Mouse (Mus musculus) ES-Bruce4 (cell line): ENCODE data around the gene Tmem98. TPM values are rescaled to one million over a fixed set of nuclear protein-coding genes. Genes with fewer than 3 reads are reported as not detected.

Experiments
- H3K27ac ChIP-seq: 2 replicates; pipeline ENCODE4 v1.5.1; 2012; ENCODE audit warnings: low read length, inconsistent platforms; ENCODE audit not compliant: insufficient read depth
- H3K27me3 ChIP-seq: 2 replicates; pipeline ENCODE4 v1.6.1; 2012; ENCODE audit warnings: mild to moderate bottlenecking, low read length, inconsistent platforms; ENCODE audit not compliant: control insufficient read depth, poor library complexity, insufficient read depth, severe bottlenecking
- H3K36me3 ChIP-seq: 2 replicates; pipeline ENCODE4 v1.6.1; 2012; ENCODE audit warnings: inconsistent platforms, mild to moderate bottlenecking, low read length, moderate library complexity; ENCODE audit not compliant: control insufficient read depth, poor library complexity, insufficient read depth, severe bottlenecking
- H3K4me1 ChIP-seq: one replicate; pipeline ENCODE4 v1.8.1; 2011; ENCODE audit warnings: low read length; ENCODE audit not compliant: control insufficient read depth, insufficient read depth
- H3K4me3 ChIP-seq: 2 replicates; pipeline ENCODE4 v1.5.1; 2011; ENCODE audit warnings: low read depth, mild to moderate bottlenecking, low read length
- H3K9ac ChIP-seq: 2 replicates; pipeline ENCODE4 v1.6.1; 2012; ENCODE audit warnings: low read depth, mild to moderate bottlenecking, inconsistent platforms; ENCODE audit not compliant: poor library complexity, severe bottlenecking
- H3K9me3 ChIP-seq: replicated peaks from 2 replicates; pipeline ENCODE4 v1.6.1; 2012; ENCODE audit warnings: mild to moderate bottlenecking, low read length, inconsistent platforms; ENCODE audit not compliant: control insufficient read depth, poor library complexity, insufficient read depth, severe bottlenecking
- CTCF ChIP-seq: IDR thresholded peaks from one replicate; pipeline ENCODE4 v1.8.1; 2011; ENCODE audit warnings: low read depth, low read length
- EP300 ChIP-seq: IDR thresholded peaks from 2 replicates; pipeline ENCODE4 v1.6.1; 2011; ENCODE audit warnings: low read depth, low read length; ENCODE audit not compliant: insufficient read depth
- POLR2A ChIP-seq: IDR thresholded peaks from one replicate; pipeline ENCODE4 v1.8.1; 2011; ENCODE audit warnings: low read length; ENCODE audit not compliant: insufficient read depth
- polyA plus RNA-seq: library from polyadenylated mRNA; stranded (reverse); fragments of >200 nt; gene quantifications from 2 replicates; pipeline ENCODE4 v1.2.4, GENCODE M21; 2011; ENCODE audit warnings: low read depth; ENCODE audit not compliant: missing spikeins, insufficient read depth, insufficient read length

Tmem98 gene
- polyA plus RNA-seq, 1 experiment: 13.1 TPM

- no peak overlapping the region for H3K4me3 ChIP-seq
- no peak overlapping the region for H3K27ac ChIP-seq
- no peaks in the 10 kb centered on the region for H3K36me3 ChIP-seq
- H3K4me1 ChIP-seq: no peaks in the 10 kb centered on the region
- H3K9ac ChIP-seq: no peak overlapping the region
- H3K27me3 ChIP-seq: no peaks in the 10 kb centered on the region
- H3K9me3 ChIP-seq: no peaks in the 10 kb centered on the region
- TF ChIP-seq POLR2A (no peak), EP300 (no peak), CTCF (no peak)
Observed at GRCm38 (mm10) chr11:80838724-80839123, 28.7 kb downstream of the Tmem98 start.

DNA sequence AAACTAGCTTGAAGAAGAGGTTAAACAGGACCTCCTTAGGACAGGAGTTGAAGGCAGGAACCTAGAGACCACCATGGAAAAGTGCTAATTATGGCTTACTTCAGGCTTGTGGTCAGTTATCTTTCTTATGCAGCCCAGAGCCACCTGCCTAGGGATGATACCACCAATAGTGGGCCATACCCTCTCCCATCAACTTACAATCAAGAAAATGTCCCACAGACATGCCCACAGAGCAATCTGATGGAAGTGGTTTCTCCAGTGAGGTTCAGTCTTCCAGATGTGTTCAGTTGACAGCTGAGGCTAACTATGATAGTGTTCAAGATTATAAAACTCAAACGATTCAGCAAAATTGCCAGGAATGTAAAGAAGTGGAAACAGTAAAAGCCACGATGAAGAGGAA is 33.5 kb downstream of the Tmem98 start:
- no peak for TF ChIP-seq POLR2A
- TF ChIP-seq CTCF: no peak
- TF ChIP-seq EP300: no peak
- no peaks in the 10 kb centered on the region for H3K36me3 ChIP-seq
- H3K4me3 ChIP-seq: no peak overlapping the region
- no peaks in the 10 kb centered on the region for H3K4me1 ChIP-seq
- no peak overlapping the region for H3K9ac ChIP-seq
- H3K9me3 ChIP-seq: no peaks in the 10 kb centered on the region
- H3K27ac ChIP-seq: no peak overlapping the region
- no peaks in the 10 kb centered on the region for H3K27me3 ChIP-seq

GRCm38 (mm10) chr11:80845486-80845885 is 35.5 kb downstream of the Tmem98 start:
- TF ChIP-seq POLR2A: no peak
- Histone ChIP-seq H3K36me3 (no peaks in the 10 kb centered on the region), H3K9ac (no peak overlapping the region), H3K9me3 (no peaks in the 10 kb centered on the region), H3K4me3 (no peak overlapping the region), H3K27ac (no peak overlapping the region), H3K4me1 (no peaks in the 10 kb centered on the region), H3K27me3 (no peaks in the 10 kb centered on the region)

- TF ChIP-seq EP300 (no peak), POLR2A (no peak), CTCF (no peak)
- Histone ChIP-seq H3K27ac (no peak overlapping the region), H3K27me3 (no peaks in the 10 kb centered on the region), H3K36me3 (no peaks in the 10 kb centered on the region), H3K4me3 (no peak overlapping the region), H3K9ac (no peak overlapping the region), H3K4me1 (no peaks in the 10 kb centered on the region), H3K9me3 (no peaks in the 10 kb centered on the region)
Observed at GRCm38 (mm10) chr11:80846115-80846514, 36.1 kb downstream of the Tmem98 start.

GRCm38 (mm10) chr11:80848131-80848530 is 38.2 kb downstream of the Tmem98 start:
- Histone ChIP-seq H3K9ac (no peak overlapping the region), H3K27ac (no peak overlapping the region), H3K4me3 (no peak overlapping the region), H3K9me3 (no peaks in the 10 kb centered on the region), H3K36me3 (no peaks in the 10 kb centered on the region), H3K27me3 (no peaks in the 10 kb centered on the region), H3K4me1 (no peaks in the 10 kb centered on the region)
- TF ChIP-seq CTCF: no peak

DNA sequence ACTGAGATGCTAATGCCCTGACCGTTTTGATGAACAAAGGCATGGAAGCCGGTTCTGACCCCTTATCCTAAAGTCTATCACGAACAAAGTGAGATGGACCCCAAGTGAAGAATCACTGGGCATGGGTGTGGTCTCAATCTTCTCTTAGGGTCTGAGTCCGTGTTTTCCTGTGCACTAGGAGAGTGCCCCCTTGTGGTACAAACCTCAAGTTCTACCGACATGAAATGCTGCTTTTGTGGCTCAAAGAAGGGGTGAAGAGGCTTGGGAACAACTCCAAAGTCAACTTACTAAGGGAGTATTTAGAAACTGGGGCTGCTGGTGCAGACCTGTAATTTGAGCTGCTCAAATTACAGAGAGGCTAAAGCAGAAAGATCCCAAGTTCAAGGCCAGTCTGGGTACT is 41.9 kb downstream of the Tmem98 start:
- TF ChIP-seq CTCF (peak; percentile 16), POLR2A (no peak)
- H3K36me3 ChIP-seq: no peaks in the 10 kb centered on the region
- no peak overlapping the region for H3K27ac ChIP-seq
- H3K4me1 ChIP-seq: no peaks in the 10 kb centered on the region
- H3K4me3 ChIP-seq: no peak overlapping the region
- H3K27me3 ChIP-seq: no peaks in the 10 kb centered on the region
- no peaks in the 10 kb centered on the region for H3K9me3 ChIP-seq
- no peak overlapping the region for H3K9ac ChIP-seq

DNA sequence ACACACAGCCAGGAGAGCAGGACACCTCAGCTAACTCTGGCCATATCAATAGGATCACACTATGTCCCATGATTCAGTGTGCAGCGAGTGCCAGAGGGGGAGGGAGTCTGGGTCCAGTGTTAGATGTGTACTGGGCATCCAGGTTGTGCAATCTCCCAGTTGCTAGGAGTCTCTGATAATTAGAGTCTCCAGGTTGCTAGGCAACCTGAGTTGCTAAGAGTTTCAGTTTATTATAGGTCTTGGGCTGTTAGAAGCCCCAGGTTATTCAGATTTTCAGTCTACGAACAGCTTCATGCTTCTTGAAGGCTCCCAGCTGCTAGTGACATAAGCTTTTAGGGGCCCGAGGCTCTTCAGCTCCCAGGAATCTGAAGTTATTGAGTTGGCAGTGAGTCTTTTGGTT is 43.0 kb downstream of the Tmem98 start:
- H3K36me3 ChIP-seq: no peaks in the 10 kb centered on the region
- TF ChIP-seq CTCF (no peak), POLR2A (no peak), EP300 (no peak)

More for the DNA sequence above, 43.0 kb downstream of the Tmem98 start:
- Histone ChIP-seq H3K4me1 (no peaks in the 10 kb centered on the region), H3K27me3 (no peaks in the 10 kb centered on the region), H3K27ac (no peak overlapping the region), H3K4me3 (no peak overlapping the region), H3K9ac (no peak overlapping the region), H3K9me3 (no peaks in the 10 kb centered on the region)
